Mouse (Mus musculus): Measurements from ENCODE around the gene Tufm.

The Tufm gene

DNA sequence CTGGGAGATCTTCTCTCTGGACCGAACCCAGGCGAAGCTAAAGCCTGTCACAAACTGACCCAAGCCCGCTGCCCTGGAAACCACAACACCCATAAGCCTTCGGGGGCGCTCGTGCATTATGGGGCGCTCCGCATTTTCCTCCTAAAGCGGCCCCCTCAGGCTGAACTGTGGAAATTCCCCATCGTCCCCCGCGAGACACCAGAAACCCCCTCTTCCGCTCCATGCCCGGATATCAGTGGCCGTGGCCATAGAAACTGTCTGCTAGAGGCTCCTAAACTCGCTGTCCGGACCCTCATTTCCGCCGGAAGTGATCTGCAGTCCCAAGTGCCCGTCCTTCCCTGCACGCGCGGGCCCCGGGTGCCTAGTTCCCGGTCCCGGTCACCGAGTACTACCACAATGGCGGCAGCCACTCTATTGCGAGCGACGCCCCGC, at the start of gene Tufm:
Gene Tufm, plus strand, starts transcription at position 310 of the 432 bp plus-strand sequence.
- DNase-seq = peak; percentile 90 to 93

DNA sequence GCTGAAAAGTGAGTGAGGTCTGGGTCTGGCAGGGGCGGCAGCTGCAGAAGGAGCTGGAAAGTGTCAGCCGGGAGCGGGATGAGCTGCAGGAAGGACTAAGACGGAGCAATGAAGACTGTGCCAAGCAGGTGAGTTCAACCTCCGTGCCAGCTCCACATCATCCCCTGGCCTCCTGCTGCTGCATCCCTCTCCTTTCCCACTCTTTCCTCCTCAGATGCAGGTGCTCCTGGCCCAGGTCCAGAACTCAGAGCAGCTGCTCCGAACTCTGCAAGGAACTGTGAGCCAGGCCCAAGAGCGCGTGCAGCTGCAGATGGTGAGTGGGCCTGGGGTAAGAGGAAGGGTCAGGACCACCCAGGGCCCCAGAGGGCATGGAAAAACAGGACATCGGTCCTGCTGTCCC, 47.0 kb upstream of the Tufm start:
- DNase-seq = no peak

DNA sequence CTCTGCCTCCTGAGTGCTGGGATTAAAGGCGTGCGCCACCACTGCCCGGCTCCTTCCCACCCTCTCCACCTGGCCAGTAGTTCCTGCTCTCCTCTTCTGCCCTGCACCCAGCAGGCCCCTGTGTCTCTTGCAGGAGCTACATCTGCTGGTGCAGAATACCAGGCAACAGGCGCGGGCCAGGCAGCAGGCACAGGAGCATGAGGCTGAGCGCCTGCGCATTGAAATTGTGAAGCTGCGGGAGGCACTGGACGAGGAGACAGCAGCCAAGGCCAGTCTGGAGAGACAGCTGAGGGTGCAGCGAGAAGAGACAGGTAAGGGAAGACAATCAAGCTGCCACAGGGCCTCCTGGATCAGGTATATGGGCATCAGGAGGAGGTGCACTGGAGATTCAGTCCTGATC, 43.2 kb upstream of the Tufm start:
- no peak for DNase-seq

DNA sequence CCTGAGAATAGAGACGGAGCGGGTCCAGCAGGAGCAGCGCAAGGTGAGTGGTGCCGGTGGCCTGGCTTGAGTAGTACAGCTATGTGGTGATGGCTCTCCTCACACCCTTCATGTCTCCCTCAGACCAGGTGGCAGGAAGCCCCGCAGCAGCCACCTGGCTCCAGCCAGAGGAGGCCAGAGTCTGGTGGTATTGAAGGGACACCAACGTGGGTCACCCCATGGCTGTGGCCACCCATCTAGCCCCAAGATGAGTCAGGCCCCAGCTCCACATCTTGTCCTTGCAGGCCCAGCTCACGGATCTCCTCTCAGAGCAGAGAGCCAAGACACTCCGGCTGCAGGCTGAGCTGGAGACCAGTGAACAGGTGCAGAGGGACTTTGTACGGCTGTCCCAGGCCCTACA, 42.6 kb upstream of the Tufm start:
- no peak for DNase-seq

DNA sequence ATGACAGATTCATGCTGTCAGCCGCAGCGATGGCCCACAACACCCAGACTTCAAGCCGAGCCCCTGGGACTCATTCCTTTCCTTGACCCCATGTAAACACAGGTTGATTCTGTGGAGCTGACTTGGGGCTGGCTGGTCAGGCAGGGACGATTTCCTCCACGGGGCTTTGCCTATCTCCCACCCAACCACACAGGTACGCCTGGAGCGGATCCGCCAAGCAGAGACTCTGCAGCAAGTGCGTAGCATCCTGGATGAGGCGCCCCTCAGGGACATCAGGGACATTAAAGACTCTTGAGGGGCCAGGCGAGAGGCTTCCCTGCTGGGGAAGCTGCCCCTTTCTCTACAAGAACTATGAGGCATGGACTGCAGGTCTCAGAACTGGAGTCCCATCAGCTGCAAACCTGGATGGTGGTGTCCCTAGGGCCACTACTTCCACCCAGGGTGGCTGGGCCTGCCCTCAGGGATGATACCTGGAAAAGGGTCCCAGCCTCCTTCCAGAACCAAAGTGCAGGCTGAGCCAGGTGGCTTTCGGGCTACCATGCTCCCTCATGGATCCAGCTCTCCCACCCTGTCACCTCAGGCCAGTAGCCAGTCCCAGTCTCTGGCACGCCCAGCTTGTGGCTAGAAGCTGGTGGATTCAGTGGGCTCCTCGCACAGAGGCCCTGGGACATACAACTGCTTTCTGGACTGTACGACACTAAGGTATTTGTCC, 41.9 kb upstream of the Tufm start:
- no peak for DNase-seq

DNA sequence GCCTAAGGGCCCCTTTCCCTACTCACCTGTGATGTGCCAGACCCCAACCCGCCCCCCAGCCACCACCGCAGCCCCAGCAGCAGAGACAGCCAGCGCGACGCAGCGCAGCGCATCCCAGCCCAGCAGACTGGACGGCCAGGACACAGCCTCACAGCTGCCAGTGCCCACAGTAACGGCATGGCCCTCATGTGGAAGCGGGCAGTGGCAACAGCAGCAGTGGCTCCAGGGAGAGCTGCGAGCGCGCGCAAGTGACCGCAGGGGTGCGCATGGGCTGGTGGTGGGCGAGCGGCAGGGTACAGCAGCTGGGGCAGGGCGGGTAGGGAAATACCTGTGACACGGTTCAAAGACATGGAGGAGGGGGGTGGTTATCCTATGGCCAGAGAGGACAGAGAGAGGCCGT, 40.9 kb upstream of the Tufm start:
- DNase-seq = no peak

DNA sequence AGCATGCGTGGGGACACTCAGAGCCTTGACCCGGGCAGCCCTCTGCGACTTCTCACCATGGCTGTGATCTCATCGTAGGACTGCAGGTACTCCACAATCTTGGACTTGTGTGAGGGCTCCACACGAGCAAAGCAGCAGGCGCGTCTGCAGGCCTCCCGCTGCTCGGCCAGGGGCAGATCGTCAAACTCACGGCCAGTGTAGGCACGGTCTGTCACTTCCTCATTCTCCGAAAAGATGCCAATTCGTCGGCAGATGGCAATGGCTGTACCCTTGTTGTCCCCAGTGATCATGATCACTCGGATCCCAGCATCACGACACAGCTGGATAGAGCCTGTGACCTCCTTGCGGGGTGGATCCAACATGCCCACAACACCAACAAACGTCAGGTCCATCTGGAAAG, 38.7 kb upstream of the Tufm start:
- DNase-seq = no peak

DNA sequence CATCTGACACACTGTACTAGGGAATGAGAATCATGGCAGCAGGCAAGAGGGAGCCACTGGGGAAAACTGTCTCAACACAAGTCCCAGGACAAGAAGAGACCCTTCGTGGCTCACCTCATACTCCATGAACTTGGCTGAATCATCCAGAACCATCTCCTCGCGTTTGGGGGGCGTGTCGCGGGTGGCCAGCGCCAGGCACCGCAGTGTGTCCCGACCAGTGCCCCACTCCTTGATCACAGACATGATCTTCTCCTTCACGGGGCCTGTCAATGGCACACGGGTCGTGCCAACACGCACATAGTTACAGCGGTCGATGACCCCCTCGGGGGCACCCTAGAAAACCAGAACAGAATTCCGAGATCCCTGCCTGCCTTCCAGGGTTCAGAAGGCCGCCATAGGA, 37.2 kb upstream of the Tufm start:
- DNase-seq = no peak

DNA sequence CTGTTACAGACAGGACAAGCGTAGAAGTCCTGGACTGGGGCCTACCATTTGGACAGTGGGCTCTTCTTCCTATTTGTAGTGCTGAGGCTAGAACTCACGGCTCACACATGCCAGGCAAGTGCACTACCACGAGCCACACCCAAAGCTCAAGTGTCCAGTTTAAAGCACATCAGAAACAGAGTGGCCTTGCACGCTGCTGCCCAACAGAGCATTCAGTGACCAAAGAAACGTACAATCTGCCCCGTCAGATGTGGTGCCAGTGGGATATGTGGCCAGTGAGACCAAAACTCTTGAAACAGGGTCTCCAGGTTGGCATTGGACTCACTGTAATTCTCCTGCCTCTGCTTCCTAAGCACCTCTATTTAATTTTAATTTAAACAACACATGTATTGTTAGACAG, 36.5 kb upstream of the Tufm start:
- no peak for DNase-seq

DNA sequence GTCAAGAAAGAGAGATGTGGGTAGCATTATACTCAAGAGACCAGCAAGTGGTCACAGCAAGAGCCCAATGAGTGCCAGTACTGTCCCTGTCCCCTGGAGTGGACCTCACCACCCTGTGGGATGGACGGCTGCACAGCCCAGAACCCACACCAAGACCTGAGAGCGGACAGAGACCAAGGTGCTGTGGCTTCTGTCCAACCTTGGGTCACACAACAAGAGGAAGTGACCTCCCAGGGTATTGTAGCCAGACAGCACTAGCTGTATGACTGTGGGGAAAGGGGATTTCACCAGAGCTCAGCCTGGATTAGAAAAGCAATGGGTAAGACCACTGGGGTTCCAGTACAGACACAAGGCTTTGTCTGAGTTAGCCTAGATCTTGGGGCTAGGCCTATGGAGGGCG, 34.9 kb upstream of the Tufm start:
- DNase-seq = no peak

DNA sequence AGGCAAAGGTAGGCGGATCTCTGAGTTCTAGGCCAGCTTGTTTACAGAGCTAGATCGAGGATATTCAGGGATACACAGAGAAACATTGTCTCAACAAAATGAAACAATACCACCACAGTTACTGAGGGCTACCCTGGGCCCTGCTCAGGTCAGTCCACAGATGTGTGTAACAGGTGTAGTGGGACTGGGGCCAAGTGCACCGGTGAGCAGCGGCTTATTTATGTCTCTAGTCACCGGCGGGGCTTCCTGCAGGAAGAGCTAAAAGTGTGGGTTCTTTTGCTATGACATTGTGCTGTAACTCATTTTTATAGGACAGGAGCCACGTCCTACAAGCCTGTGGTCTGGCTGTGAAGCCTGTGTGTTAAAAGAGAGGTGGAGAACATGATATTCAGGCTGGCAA, 33.3 kb upstream of the Tufm start:
- no peak for DNase-seq

DNA sequence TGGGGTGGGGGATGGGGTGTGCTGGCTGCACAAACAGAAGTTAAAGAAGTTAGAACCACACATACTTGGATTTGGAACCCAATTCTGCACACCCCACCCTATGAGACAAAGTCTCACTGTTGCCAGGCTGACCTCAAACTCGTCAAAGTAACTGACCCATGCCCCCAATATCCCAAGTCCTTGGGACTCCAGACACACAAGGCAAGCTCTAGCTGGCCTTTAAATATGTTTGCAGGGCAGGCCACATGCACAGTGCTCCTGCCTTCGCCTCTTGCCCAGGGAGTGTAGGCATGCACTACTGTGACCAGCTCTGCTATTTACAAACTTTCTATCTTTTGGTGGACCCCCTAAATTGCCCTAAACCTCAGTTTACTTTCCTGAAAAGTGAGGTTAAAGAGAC, 31.9 kb upstream of the Tufm start:
- DNase-seq = no peak

DNA sequence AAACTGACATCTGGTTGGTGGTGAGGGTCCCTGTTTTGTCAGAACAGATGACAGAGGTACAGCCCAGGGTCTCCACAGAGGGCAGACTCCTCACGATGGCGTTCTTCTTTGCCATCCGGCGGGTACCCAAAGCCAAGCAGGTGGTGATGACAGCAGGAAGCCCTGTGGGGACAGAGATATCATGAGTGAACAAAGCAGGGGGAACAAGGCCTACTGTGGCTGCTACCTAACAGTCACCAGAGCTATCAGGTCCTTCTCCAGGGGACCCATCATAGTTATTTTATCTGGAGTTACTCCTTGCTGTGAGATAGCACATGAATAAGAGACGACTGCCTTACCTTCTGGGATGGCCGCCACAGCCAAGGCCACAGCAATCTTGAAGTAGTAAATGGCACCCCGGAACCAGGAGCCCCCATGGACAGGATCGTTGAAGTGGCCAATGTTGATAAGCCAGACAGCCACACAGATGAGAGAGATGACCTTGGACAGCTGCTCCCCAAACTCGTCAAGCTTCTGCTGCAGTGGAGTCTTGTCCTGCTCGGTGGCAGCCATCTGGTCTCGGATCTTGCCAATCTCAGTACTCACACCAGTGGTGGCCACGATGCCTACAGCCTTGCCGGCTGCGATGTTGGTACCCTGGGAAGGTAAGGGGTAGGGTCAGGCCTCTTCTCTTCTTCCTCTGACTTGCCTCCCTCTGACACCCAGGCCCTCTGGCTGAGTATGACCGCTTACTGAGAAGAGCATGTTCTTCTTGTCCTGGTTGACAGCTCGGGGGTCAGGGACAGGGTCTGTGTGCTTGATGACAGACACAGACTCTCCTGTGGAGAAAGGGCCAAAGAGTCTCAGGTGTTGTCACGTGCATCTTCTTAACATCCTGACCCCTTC, 30.5 kb upstream of the Tufm start:
- no peak for DNase-seq

DNA sequence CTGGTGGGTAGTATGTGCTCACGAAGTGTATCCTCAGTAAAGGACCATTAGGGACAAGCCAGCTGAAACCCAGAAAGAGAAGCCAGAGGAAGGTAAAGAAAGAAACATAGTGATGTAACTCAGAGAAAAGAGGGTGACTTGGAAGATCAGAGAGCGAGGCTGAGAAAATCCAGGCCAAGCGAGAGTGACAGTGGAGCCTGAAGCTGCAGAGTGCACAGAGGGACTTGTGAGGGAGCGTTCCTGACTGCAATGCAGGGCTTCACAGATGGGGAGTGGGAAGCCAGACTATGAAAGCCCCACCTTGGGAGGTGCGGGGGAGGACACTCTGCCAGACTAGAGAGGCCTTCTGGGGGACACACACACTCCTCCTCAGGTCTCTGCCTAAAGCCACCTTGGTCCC, 28.9 kb upstream of the Tufm start:
- DNase-seq = no peak

DNA sequence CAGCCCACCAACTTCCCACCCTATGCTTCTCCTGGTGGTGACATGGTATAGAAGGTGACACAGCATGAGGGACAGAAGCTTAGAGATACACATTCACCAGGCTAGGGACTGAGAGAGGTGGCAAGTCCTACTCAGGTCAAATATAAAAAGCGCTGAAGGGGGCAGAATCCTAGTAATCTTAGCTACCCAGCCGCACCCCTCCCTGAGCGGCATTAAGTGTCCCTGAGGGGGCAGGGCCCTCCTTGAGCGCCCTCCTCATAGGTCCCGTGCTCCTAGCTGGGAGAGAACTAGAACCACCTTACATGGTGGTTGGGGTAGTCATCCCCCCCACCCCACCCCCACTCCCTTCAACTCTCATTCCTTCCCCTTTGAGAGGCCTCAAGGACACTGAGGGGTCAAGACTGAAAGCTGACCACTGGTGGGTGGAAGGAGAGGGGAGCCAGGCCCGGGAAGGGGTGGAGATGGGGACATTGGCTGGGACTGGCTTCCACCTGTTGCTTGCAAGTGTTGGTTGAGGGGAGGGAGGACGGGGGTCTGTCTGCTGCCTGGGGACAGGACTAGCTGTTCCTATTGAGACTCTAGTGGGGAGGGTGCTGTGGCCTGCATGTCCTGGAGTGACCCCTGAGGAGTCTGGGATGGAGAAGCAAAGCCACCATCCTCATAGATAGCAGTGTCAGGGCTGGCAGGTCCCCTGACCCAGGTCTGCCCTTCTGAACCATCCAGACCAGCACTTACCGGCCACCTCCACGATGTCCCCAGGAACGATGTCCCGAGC, 28.1 kb upstream of the Tufm start:
- no peak for DNase-seq

DNA sequence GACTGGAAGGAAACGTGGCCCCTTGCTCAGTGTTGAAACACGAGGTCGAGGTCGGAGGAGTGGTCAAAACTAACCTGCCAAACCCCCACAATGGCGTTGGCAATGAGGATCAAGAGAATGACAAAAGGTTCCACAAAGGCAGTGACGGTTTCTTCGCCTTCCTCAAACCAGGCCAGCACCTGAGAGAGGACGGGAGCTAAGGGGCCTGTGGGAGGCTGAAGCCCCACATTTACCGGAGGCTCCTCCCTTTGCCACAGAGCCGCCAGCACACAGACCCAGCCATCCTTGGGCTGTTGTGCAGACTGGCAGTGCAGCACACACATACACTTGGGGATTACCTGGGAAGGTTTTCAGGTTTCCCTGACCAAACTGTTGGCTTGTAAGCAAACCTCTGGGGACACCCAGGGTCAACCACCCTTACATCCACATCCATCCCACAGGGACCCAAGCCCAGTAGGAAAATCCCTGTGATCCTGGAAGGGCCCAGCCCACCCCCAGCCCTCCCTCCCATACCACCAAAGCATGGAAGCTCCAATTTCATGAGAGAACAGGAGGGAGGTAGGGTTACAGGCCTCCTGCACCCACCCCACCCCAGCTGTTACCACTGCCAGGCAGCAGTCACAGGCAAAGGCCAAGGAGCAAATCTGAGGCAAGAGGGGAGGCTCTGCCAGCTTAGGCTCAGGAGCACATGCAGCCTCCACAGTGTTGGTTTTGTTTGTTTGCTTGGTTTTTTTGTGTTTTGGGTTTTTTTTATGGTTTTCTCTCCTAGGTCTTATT, 26.4 kb upstream of the Tufm start:
- DNase-seq = peak in 1 of 2 experiments; percentile 12

DNA sequence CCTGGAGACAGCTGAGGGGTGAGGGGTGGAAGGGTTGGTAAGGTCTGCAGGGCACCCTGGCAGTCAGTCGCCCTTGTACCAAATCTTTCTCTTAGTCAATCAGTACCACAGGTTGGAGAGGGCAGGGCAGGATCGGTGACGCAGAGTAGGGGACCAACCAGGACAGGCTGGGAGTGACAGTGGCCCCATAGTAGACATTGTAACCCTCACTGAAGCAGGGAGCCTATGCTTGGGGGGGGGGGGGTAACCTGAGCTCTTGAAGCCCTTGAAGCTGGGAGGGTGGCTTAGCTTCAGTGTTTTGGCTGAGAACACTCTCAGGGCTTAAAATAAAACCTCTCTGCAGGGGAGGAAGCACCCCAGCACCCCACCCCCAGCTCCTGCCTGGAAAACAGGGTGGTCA, 25.5 kb upstream of the Tufm start:
- no peak for DNase-seq

DNA sequence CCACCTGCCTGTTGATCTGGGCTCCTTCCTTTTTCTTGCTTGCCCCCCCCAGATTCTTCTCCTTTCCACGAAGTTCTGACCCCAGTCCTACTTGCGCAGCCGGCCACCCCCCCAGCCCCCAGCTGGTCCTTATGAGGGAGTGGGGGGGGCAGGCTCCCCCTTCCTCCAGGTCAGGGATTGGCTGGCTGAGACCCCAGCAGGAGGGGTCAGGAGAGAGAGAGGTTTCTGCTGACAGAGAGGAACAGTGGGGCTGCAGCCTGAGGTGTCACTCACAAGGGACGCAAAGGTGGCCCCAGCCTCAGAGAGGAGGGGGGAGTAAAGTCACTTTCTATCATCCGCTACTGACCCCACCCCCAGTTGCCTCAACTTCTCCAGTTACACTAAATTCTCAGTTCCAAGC, 24.2 kb upstream of the Tufm start, which contains the start of gene Atp2a1:
Gene Atp2a1, minus strand, starts transcription at position 105 of the 400 bp plus-strand sequence.
- DNase-seq = peak in 1 of 2 experiments; percentile 19

DNA sequence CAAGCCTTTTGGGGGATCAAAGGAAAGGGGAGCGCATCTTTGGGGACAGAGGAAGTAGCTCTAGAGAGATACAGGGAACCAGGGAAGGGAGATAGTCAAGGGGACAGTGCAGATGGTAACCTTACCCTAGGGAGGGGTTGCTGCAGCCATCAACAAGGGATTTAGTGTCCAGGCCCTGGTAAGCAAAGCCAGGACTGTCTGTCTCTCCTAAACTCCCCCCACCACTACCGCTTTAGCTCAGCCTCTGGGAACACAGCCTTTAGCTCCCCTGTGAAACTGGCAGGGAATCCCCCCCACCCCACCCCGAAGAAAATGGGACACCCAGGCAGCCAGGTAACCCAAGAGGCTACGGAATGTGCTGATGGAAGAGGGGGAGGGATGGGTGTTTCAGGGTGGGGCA, 23.6 kb upstream of the Tufm start:
- DNase-seq = no peak

DNA sequence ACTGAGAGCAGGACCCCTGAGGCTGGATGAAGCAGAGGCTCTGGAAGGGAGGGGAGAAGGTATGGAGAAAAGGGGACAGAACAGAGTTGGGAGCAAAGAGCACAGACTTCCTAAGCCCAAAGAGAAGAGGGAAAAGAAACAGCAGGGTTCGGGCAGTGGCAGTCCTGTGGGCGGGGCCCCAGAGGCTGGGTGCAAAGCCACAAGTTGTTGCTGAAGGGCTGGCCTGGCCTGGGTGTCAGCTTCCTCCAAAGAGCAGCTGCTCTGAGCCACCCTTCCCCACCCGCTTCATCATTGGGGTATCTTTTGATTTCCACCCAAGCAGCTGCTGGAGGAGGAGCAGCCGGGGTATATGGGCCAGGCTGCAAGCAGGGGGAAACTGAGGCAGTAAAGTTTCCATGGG, 23.0 kb upstream of the Tufm start:
- peak in 1 of 2 experiments; percentile 53 for DNase-seq

DNA sequence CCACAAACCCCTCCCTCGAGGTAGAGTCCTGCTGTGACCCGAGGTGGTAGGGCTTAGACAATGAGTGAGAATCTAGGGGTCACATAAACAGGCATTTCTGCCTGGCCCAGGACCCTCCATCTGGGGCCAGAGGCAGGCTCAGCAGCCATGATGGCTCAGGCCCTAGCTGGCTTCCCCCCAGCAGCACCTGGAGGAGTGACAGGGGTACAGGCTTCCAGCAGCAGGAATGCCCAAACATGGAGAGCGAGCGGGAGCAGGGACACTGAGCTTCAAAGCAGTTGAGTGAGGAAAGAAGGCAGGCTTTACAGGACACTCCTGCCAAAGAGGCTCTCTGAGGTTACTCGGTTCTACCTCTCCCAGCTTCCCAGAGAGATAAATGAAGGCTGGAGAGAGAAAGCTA, 22.3 kb upstream of the Tufm start:
- DNase-seq = peak in 1 of 2 experiments; percentile 6

DNA sequence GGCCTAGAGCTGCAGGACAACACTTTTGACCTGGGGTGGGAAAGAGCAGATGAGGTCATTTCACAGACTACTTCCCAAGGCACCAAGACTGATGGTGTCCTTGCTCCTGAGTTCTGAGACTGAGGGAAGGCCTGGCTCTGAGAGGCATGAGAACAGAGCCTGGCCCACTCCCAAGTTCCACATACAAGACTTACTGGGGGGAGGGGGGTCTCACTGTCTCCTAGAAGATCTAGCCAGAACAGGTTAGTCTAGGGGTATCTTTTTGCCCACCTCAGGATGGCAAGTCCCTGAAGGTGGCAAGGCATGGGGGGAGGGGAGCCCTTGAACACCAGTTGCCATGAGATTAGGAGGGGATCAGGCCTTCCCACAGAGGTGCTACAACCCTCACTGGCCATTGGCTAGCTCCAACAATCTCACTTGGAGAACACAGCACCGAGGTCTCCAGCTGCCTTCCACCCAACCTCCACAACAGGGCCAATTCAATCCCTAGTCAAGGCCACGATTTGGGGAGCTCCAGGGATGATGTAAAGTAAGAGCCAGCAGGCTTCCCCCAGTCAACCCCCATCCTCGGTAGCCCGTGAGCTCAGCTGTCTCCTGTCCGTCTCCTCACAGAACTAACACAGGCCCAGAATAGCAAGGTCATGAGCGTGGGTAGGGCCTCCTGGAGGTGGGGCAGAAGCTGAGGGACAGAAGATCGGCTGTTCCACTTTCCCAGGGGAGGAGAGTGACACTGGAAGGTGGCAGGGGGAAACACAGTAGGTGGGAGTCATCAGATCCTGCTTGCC, 21.7 kb upstream of the Tufm start:
- DNase-seq = peak in 1 of 2 experiments; percentile 7
